Mouse (Mus musculus) Patski (cell line): ENCODE results near the gene Lyl1. TPM values are rescaled to one million over a fixed set of nuclear protein-coding genes. Genes with fewer than 3 reads are reported as not detected.

Experiments
- ATAC-seq: fragments of 100-300 bp; one replicate; pipeline ENCODE4 v1.8.0; 2021
- CTCF ChIA-PET: fragments of 350-600 bp; sonication (Branson Sonifier 250); formaldehyde crosslinking; loops from one replicate; lab custom pipeline; 2022; ENCODE audit warnings: inconsistent platforms; lab: Charles Lee
- POLR2A ChIA-PET: fragments of 350-600 bp; sonication (Branson Sonifier 250); formaldehyde crosslinking; loops from one replicate; lab custom pipeline; 2022; ENCODE audit warnings: antibody characterized with exemption, inconsistent platforms; lab: Charles Lee
- DNase-seq: peaks from one replicate; pipeline ENCODE4 v3.0.0-alpha.2; 2011; ENCODE audit warnings: low read depth, low spot score
- H3K27me3 ChIP-seq: fragments of 371-371 bp; one replicate; pipeline ENCODE4 v1.5.1; 2021
- CTCF ChIP-seq: fragments of 100-300 bp; IDR thresholded peaks from one replicate; pipeline ENCODE4 v1.5.1; 2021
- in situ Hi-C: fragments of 300-500 bp; cut with MboI; formaldehyde crosslinking; loops from 3 replicates; pipeline ENCODE4 v1.11.1; 2018; ENCODE audit warnings: low pct_unique_long_range_greater_than_20kb, mixed read lengths
- polyA plus RNA-seq: library from polyadenylated mRNA; unstranded; gene quantifications from one replicate; pipeline ENCODE4 v1.2.3, GENCODE M21; 2021

The Lyl1 gene
- polyA plus RNA-seq, 1 experiment from 2014 or later, result 0.13 TPM

DNA sequence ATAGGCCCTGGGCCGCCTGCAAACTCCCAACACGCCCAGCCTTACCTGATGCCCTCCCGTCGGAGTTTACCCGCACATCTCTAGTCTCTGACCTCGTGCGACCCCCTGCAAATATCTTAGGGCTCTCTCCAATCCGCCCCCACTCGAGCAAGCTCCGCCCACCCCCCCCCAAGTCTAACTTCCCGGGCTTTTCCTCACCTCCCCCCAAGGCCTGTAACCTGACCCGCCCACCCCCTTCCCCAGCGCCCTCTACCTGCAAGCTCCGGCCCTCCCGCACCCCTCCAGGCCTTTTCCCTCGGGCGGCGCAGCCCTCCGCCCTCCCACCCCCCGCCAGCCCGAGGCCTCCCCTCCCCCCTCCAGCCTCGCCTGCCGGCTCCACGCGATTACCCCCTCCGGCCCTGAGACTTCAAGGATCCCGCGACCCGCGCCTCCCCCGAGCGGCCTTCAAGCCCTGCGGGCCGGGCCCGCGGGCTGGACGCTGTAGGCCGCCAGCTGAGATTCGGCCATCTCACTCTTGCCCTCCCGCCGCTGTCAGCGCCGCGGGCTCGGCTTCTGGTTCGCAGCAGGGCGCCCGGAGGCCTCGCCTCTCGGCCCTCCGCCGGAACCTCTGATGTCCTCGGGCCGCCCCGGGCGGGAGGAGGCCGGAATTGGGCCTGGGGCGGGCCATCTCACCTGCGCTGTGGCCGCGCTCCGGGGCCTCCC lies 14.1 kb upstream of the Lyl1 start:
- ChIA-PET CTCF (no interaction called here), POLR2A (interaction anchor here (0.8 to 1.3 kb wide), 3 partner anchors 19 to 27 kb away, joined by 3 to 5 read pairs (median 3); no protein-coding TSS in a partner anchor)
- ATAC-seq, result peak; percentile 22
- DNase-seq, result no peak
- H3K27me3 ChIP-seq, result no peaks in the 10 kb centered on the region
- TF ChIP-seq CTCF, result no peak
- in situ Hi-C loops, result no loop called here

DNA sequence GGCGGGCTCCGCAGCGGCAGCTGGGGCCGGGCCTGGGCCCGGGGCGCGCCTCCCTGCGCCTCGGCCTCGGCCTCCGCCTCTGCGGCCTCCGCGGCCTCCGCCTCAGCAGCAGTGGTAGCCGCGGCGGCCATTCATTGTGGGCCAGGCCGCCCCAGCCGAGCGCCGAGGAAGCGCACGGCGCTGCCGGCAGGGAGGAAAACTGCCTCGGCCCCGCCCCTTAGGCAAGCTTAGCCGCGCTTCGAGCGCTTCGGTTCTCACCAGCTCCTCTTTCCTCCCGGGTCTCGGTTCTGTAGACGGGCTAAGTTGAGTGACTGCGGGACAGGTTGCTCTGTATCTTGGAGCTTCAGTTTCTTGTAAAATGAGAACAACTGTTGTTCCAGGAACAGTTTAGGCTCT lies 13.6 kb upstream of the Lyl1 start, which contains the start of gene Nacc1:
TSS of gene Nacc1 (minus strand) at position 158 of the 396 bp plus-strand sequence.
- no peak for TF ChIP-seq CTCF
- in situ Hi-C loops, result no loop called here
- H3K27me3 ChIP-seq, result no peaks in the 10 kb centered on the region
- ATAC-seq, result peak; percentile 58
- ChIA-PET POLR2A (interaction anchor here (0.6 to 1.3 kb wide), 3 partner anchors 19 to 144 kb away, joined by 3 read pairs; partner anchors contain the start of gene Gadd45gip1), CTCF (no interaction called here)
- DNase-seq, result no peak

GRCm38 (mm10) chr8:84689091-84689915 lies 12.0 kb upstream of the Lyl1 start:
- no peak for ATAC-seq
- ChIA-PET POLR2A (interaction anchor here (0.6 to 1.3 kb wide), 4 partner anchors 18 to 348 kb away, joined by 3 read pairs; partner anchors contain the start of gene Tnpo2), CTCF (interaction anchor here (0.9 to 1.5 kb wide), 2 partner anchors 10 to 19 kb away, joined by 3 to 4 read pairs; no protein-coding TSS in a partner anchor)
- peak; percentile 58 for TF ChIP-seq CTCF
- in situ Hi-C loops, result no loop called here
- H3K27me3 ChIP-seq, result no peaks in the 10 kb centered on the region
- DNase-seq, result no peak

GRCm38 (mm10) chr8:84693332-84693731 lies 7.9 kb upstream of the Lyl1 start:
- ChIA-PET CTCF (no interaction called here), POLR2A (interaction anchor here (0.6 kb wide), 1 partner anchor 77 kb away, joined by 4 read pairs; no protein-coding TSS in a partner anchor)
- in situ Hi-C loops, result no loop called here
- DNase-seq (no peak), ATAC-seq (no peak)
- no peak for TF ChIP-seq CTCF
- no peaks in the 10 kb centered on the region for H3K27me3 ChIP-seq

GRCm38 (mm10) chr8:84695140-84695539 lies 6.1 kb upstream of the Lyl1 start:
- CTCF ChIA-PET, result no interaction called here
- ATAC-seq (no peak), DNase-seq (no peak)
- TF ChIP-seq CTCF, result no peak
- in situ Hi-C loops, result loop anchor here (5.0 kb wide), 1 partner anchor 122 kb away; no protein-coding TSS in a partner anchor
- no peaks in the 10 kb centered on the region for H3K27me3 ChIP-seq
- POLR2A ChIA-PET, result no interaction called here

- TF ChIP-seq CTCF, result no peak
- ATAC-seq (no peak), DNase-seq (no peak)
- ChIA-PET POLR2A (interaction anchor here (1.1 kb wide), 1 partner anchor 14 kb away, joined by 3 read pairs; no protein-coding TSS in a partner anchor), CTCF (interaction anchor here (0.6 to 3.7 kb wide), 6 partner anchors 12 to 118 kb away, joined by 3 to 20 read pairs (median 4); no protein-coding TSS in a partner anchor)
- H3K27me3 ChIP-seq, result no peaks in the 10 kb centered on the region
- in situ Hi-C loops, result loop anchor here (5.0 kb wide), 1 partner anchor 120 kb away; no protein-coding TSS in a partner anchor
These were observed 3.8 kb upstream of the Lyl1 start for GRCm38 (mm10) chr8:84697166-84698130.

- no peak for DNase-seq
- no peak for TF ChIP-seq CTCF
- ATAC-seq, result no peak
- CTCF ChIA-PET, result interaction anchor here (0.6 to 3.7 kb wide), 6 partner anchors 11 to 117 kb away, joined by 3 to 20 read pairs (median 4); no protein-coding TSS in a partner anchor
- in situ Hi-C loops, result loop anchor here (5.0 kb wide), 1 partner anchor 119 kb away; no protein-coding TSS in a partner anchor
- POLR2A ChIA-PET, result interaction anchor here (0.6 to 2.7 kb wide), 5 partner anchors 13 to 117 kb away, joined by 3 to 6 read pairs (median 5); no protein-coding TSS in a partner anchor
- H3K27me3 ChIP-seq, result no peaks in the 10 kb centered on the region
These were observed 3.0 kb upstream of the Lyl1 start for GRCm38 (mm10) chr8:84698288-84698687.

GRCm38 (mm10) chr8:84698929-84699401 lies 2.3 kb upstream of the Lyl1 start:
- ChIA-PET CTCF (interaction anchor here (0.9 to 3.7 kb wide), 7 partner anchors 9 to 116 kb away, joined by 3 to 20 read pairs (median 5); no protein-coding TSS in a partner anchor), POLR2A (interaction anchor here (0.6 to 2.7 kb wide), 6 partner anchors 10 to 116 kb away, joined by 3 to 6 read pairs (median 4); no protein-coding TSS in a partner anchor)
- no peaks in the 10 kb centered on the region for H3K27me3 ChIP-seq
- DNase-seq (peak; percentile 56), ATAC-seq (peak; percentile 23)
- in situ Hi-C loops, result loop anchor here (5.0 kb wide), 1 partner anchor 118 kb away; no protein-coding TSS in a partner anchor
- TF ChIP-seq CTCF, result no peak
